Mouse (Mus musculus) spleen, adult 2 months (tissue): ENCODE measurements at regions not wholly inside any gene's neighbourhood (a gene's known extent, or its start where the extent isn't known, plus 50 kb on each side); places are given as distances from the start of the nearest gene placed in this dataset.

ENCODE experiments used
- CTCF ChIP-seq: fragments of 200-500 bp; IDR thresholded peaks from 2 replicates; pipeline ENCODE4 v1.5.1; 2011; ENCODE audit warnings: mild to moderate bottlenecking, inconsistent platforms; ENCODE audit not compliant: insufficient read depth, insufficient read length, insufficient replicate concordance; ENCODE audit errors: extremely low read depth
- POLR2A ChIP-seq: fragments of 200-500 bp; IDR thresholded peaks from 2 replicates; pipeline ENCODE4 v1.6.1; 2011; ENCODE audit warnings: low read depth, low read length, inconsistent platforms

DNA sequence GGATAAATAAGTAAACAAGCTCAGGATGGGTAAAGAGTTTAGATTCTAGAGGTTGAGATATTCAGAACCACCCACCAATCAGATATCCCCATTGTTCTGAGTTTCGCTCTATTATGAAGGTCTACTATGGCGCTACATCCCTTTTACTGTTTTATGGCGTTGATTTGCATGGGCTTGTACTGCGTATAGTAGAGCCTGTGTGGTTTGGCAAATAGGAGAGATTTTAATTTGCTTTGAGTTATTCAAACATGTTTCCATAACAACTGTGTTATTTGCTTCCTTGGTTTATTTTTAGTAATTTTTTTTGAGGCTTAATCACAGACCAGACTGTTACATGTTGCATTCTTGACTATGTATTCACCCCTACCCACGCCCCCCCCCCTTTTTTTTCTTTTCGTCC, 284.6 kb upstream of the Ptger4 start:
- no peak for TF ChIP-seq CTCF
- TF ChIP-seq POLR2A: no peak
